Mouse (Mus musculus): ENCODE data around the gene Lim2. TPM values are rescaled to one million over a fixed set of nuclear protein-coding genes. Genes with fewer than 3 reads are reported as not detected.
A peak's percentile ranks its signal among the peaks of the same experiment; 100 is the strongest.

The Lim2 gene
- polyA plus RNA-seq, 1 experiment from 2014 or later, result not detected

DNA sequence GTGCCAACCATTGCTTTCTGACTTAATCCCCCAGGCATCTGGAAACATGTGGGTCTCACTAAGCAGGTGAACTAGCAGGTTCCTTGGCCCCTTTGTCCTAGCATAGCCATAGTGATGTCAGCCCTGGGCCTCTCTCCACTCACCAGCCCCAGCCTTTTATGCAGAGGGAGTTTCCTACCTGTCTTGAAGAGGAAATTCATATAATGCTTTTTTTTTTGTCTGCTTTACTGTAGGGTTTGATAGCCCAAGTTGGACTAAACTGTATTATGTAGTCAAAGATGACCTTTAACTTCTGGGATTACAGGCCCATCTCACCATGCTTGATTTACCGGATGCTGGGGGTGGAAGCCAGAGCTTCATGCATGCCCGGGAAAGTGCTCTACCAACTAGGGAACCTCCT is 22.3 kb downstream of the Lim2 start:
- Histone ChIP-seq H3K4me2 (no peak overlapping the region), H3K9me3 (no peaks in the 10 kb centered on the region), H3K4me3 (no peak overlapping the region), H3K27me3 (replicated peaks) (no peaks in the 10 kb centered on the region), H3K9ac (no peak overlapping the region), H3K27ac (no peak overlapping the region), H3K4me1 (peaks cover 4% of the 10 kb centered on the region), H3K36me3 (replicated peaks) (0 out of 2 replicates have a peak, but pooled peaks cover 8% of the 10 kb centered on the region)
- ATAC-seq (replicated peaks), result no peak
- WGBS, result 98% methylated on average over 2 of the region's 2 CpGs

- Histone ChIP-seq H3K27ac (no peak overlapping the region), H3K27me3 (replicated peaks) (no peaks in the 10 kb centered on the region), H3K9me3 (no peaks in the 10 kb centered on the region), H3K4me2 (no peak overlapping the region), H3K4me3 (no peak overlapping the region), H3K9ac (no peak overlapping the region), H3K36me3 (replicated peaks) (peaks cover 12% of the 10 kb centered on the region), H3K4me1 (no peaks in the 10 kb centered on the region)
- no peak for ATAC-seq (replicated peaks)
- 95% methylated on average over 11 of the region's 11 CpGs for WGBS
Measured at GRCm38 (mm10) chr7:43451726-43452125, 24.3 kb downstream of the Lim2 start.

GRCm38 (mm10) chr7:43452609-43453008 is 25.1 kb downstream of the Lim2 start:
- H3K36me3 ChIP-seq (replicated peaks), result peaks cover 21% of the 10 kb centered on the region
- H3K9me3 ChIP-seq, result no peaks in the 10 kb centered on the region
- no peak overlapping the region for H3K9ac ChIP-seq
- no peak overlapping the region for H3K4me3 ChIP-seq
- H3K4me2 ChIP-seq, result no peak overlapping the region
- no peaks in the 10 kb centered on the region for H3K4me1 ChIP-seq
- H3K27me3 ChIP-seq (replicated peaks), result no peaks in the 10 kb centered on the region
- 33% methylated on average over 4 of the region's 4 CpGs for WGBS
- no peak for ATAC-seq (replicated peaks)
- H3K27ac ChIP-seq, result no peak overlapping the region

DNA sequence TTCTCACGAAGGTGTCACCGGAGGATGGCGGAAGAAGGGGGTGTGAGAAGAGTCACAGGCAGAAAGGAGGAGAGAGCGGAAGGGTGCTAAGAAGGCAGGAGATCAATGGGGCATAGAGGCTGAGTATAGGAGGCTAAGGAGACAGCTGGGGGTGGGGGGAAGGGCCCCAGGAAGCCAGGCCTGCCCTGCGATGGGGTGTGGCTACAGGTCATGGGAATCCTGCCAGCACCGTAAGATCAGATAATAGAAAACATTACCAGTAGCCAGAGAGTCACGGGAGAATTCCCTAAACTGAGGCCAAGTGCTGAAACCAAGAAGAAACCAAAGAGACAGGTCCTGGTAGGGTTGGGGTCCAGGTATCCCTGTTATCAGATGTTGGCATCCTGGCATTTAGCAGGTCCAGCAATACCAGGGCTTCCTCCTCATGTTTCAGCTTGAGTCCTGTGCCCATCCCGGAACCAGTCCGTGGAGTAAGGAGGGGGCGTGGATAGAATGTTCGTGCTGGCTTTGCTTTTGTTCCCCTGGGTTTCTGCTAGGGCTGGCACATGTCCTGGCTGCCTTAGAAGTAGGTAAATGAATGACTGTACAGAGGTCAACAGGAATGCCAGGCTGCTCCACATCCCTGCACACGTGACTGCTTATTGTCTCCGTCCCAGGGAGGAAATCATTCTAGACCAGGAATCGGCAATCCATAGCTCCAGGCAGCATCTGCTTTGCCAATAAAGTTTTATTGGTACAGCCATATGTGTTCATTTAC is 26.3 kb downstream of the Lim2 start:
- H3K4me3 ChIP-seq, result no peak overlapping the region
- H3K36me3 ChIP-seq (replicated peaks), result peaks cover 23% of the 10 kb centered on the region
- no peak for ATAC-seq (replicated peaks)
- no peak overlapping the region for H3K4me2 ChIP-seq
- no peak overlapping the region for H3K9ac ChIP-seq
- WGBS, result 94% methylated on average over 14 of the region's 14 CpGs
- no peak overlapping the region for H3K27ac ChIP-seq
- H3K27me3 ChIP-seq (replicated peaks), result no peaks in the 10 kb centered on the region
- H3K4me1 ChIP-seq, result no peaks in the 10 kb centered on the region
- no peaks in the 10 kb centered on the region for H3K9me3 ChIP-seq

GRCm38 (mm10) chr7:43454371-43454770 is 26.9 kb downstream of the Lim2 start:
- no peaks in the 10 kb centered on the region for H3K9me3 ChIP-seq
- ATAC-seq (replicated peaks), result no peak
- no peaks in the 10 kb centered on the region for H3K4me1 ChIP-seq
- peaks cover 23% of the 10 kb centered on the region for H3K36me3 ChIP-seq (replicated peaks)
- WGBS, result 94% methylated on average over 6 of the region's 6 CpGs
- H3K9ac ChIP-seq, result no peak overlapping the region
- no peak overlapping the region for H3K27ac ChIP-seq
- H3K4me3 ChIP-seq, result no peak overlapping the region
- H3K27me3 ChIP-seq (replicated peaks), result no peaks in the 10 kb centered on the region
- H3K4me2 ChIP-seq, result no peak overlapping the region

DNA sequence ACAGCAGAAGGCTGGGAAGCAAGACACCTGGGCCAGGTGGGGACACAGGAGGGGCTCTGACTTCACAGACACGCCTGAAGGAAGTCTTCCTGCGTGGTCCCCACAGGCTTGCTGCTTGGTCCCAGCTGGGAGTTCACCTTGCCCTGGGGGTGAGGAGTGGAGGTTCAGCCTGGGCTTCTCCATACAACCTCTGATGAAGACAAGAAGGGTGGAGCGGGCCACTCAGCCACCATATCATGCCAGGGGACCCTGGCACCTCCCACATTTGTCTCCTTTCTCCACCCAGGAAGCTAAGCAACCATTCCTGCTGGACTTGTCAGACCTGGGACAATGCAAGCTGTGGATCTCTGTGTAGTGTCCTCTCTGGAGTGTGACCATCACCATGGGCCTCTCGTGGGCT is 35.4 kb downstream of the Lim2 start, which contains the start of gene Vsig10l:
TSS of gene Vsig10l (plus strand) at position 301 of the 400 bp plus-strand sequence.
- Histone ChIP-seq H3K36me3 (replicated peaks) (no peaks in the 10 kb centered on the region), H3K9me3 (no peaks in the 10 kb centered on the region), H3K4me2 (no peak within 1 kb of the TSS), H3K27me3 (replicated peaks) (peaks cover 5% of the 10 kb centered on the region), H3K4me3 (no peak within 1 kb of the TSS), H3K27ac (no peak within 1 kb of the TSS), H3K9ac (no peak within 1 kb of the TSS), H3K4me1 (peaks cover 14% of the 10 kb centered on the region)
- ATAC-seq (replicated peaks), result no peak
- 70% methylated on average over 4 of the region's 4 CpGs for WGBS

DNA sequence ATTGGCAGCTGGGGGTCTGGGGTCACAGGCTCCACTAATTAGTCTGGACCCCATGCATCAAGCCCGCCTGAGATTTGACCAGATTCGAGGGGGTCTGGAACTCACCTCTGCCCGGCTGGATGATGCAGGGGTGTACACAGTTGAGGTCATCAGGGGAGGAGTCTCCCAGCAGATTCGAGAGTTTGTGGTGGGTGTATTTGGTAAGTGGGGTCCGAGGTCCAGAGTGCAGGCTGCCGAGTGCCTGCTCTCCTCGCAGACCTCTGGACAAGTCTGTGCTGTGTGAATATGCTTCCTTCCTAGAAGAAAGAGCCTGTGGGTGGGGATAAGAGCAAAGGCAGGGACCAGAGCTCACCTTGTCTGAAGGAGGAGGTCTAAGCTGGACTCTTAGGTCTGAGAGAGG is 36.5 kb downstream of the Lim2 start:
- Histone ChIP-seq H3K27ac (no peak overlapping the region), H3K36me3 (replicated peaks) (no peaks in the 10 kb centered on the region), H3K4me3 (no peak overlapping the region), H3K27me3 (replicated peaks) (peaks cover 5% of the 10 kb centered on the region), H3K4me1 (peaks cover 14% of the 10 kb centered on the region), H3K9me3 (no peaks in the 10 kb centered on the region), H3K4me2 (no peak overlapping the region), H3K9ac (no peak overlapping the region)
- WGBS, result 85% methylated on average over 7 of the region's 7 CpGs
- no peak for ATAC-seq (replicated peaks)

- WGBS, result 5% methylated on average over 35 of the region's 35 CpGs
- peak overlapping the region; percentile 89 for H3K4me2 ChIP-seq
- peak overlapping the region; percentile 47 for H3K4me3 ChIP-seq
- no peaks in the 10 kb centered on the region for H3K36me3 ChIP-seq (replicated peaks)
- ATAC-seq (replicated peaks), result peak; percentile 25
- H3K9ac ChIP-seq, result peak overlapping the region; percentile 44
- H3K27me3 ChIP-seq (replicated peaks), result peaks cover 5% of the 10 kb centered on the region
- H3K27ac ChIP-seq, result peak overlapping the region; percentile 34; the same call in 1 of the 2 replicates
- peaks cover 14% of the 10 kb centered on the region for H3K4me1 ChIP-seq
- no peaks in the 10 kb centered on the region for H3K9me3 ChIP-seq
Measured at GRCm38 (mm10) chr7:43464864-43465343, 37.4 kb downstream of the Lim2 start.

DNA sequence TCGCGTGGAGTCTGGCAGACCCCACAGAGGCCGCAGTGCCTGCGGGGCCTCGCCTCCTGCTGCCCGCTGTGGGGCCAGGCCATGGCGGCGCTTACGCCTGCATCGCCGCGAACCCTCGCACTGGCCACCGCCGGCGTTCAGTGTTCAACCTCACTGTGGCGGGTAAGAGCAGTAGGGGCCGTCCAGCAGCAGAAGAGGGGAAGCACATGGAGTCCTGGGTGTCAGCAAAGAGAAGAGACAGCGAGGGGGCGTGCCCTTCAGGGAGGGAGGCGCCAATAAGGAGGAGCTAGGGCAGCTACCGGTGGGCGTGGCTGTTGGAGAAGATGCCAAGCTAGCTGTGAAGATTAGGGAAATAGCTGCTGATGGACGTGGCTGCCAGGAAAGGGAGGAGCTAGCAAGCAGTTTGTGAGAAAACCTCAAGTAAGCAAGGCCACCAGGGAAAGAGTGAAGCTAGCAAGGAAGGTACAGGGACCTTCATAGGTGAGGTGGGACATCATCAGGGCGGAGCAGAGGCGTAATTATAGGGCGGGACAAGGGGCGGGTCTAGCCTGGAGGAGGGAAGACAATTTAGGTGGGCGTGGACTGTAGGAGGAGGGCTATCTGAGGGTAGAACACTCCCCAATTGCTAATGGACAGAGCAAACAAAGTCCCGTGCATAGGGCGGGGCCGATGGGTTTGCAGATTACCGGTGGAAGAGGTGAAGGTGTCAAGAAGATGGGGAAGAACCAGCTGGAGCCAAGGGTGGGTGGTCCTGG is 38.1 kb downstream of the Lim2 start:
- Histone ChIP-seq H3K27me3 (replicated peaks) (peaks cover 5% of the 10 kb centered on the region), H3K4me3 (peak overlapping the region; percentile 47), H3K36me3 (replicated peaks) (no peaks in the 10 kb centered on the region), H3K4me2 (peak overlapping the region; percentile 89), H3K9me3 (no peaks in the 10 kb centered on the region), H3K4me1 (peaks cover 14% of the 10 kb centered on the region), H3K9ac (peak overlapping the region; percentile 44), H3K27ac (peak overlapping the region; percentile 60)
- ATAC-seq (replicated peaks), result peak; percentile 89
- WGBS, result under 1% methylated on average over 33 of the region's 33 CpGs

DNA sequence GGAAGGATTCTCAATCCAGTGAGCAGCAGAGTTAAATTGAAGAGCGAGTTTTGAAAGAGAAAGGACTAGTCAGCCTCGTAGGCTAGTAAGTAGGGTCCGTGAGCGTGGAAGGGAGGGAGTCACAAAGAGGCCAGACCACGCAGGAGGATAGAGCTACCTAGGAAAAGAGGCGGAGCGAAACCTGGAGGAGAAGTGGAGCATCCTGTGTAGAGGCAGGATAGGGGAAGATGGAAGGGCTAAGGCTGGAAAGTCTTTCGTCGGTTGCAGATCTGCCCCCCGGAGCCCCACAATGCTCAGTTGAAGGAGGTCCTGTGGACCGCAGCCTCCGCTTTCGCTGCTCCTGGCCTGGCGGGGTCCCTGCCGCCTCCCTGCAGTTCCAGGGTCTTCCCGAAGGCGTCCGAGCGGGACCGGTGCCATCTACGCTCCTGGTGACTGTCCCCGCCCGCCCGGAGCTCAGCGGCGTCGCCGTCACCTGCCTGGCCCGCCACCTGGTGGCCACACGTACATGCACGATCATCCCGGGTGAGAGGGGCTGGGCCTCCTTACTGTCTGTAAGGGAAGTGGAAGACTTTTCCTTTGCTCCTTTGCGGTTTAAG is 38.7 kb downstream of the Lim2 start:
- Histone ChIP-seq H3K4me1 (peaks cover 14% of the 10 kb centered on the region), H3K9me3 (no peaks in the 10 kb centered on the region), H3K4me2 (peak overlapping the region; percentile 89), H3K27me3 (replicated peaks) (peaks cover 5% of the 10 kb centered on the region), H3K36me3 (replicated peaks) (no peaks in the 10 kb centered on the region), H3K27ac (peak overlapping the region; percentile 60), H3K4me3 (peak overlapping the region; percentile 47), H3K9ac (peak overlapping the region; percentile 44)
- ATAC-seq (replicated peaks), result peak; percentile 67
- 1% methylated on average over 33 of the region's 33 CpGs for WGBS

GRCm38 (mm10) chr7:43470373-43470772 is 42.9 kb downstream of the Lim2 start:
- Histone ChIP-seq H3K4me2 (no peak overlapping the region), H3K4me3 (no peak overlapping the region), H3K27ac (no peak overlapping the region), H3K9ac (no peak overlapping the region), H3K4me1 (peaks cover 7% of the 10 kb centered on the region), H3K27me3 (replicated peaks) (no peaks in the 10 kb centered on the region), H3K36me3 (replicated peaks) (peaks cover 6% of the 10 kb centered on the region; the same call in 1 of the 2 replicates), H3K9me3 (no peaks in the 10 kb centered on the region)
- WGBS, result 37% methylated on average over 8 of the region's 8 CpGs
- no peak for ATAC-seq (replicated peaks)

GRCm38 (mm10) chr7:43475706-43476105 is 48.2 kb downstream of the Lim2 start:
- peaks cover 17% of the 10 kb centered on the region; the same call in 1 of the 2 replicates for H3K36me3 ChIP-seq (replicated peaks)
- 20% methylated on average over 23 of the region's 23 CpGs for WGBS
- no peaks in the 10 kb centered on the region for H3K9me3 ChIP-seq
- H3K27ac ChIP-seq, result no peak overlapping the region
- H3K4me2 ChIP-seq, result no peak overlapping the region
- no peak for ATAC-seq (replicated peaks)
- no peak overlapping the region for H3K4me3 ChIP-seq
- H3K27me3 ChIP-seq (replicated peaks), result peaks cover 19% of the 10 kb centered on the region
- H3K4me1 ChIP-seq, result no peaks in the 10 kb centered on the region
- H3K9ac ChIP-seq, result no peak overlapping the region
